Mouse (Mus musculus) liver, adult 2 months (tissue): ENCODE measurements around the gene Ceacam9.

Experiments used
- CTCF ChIP-seq: fragments of 200-500 bp; IDR thresholded peaks from 2 replicates; pipeline ENCODE4 v1.5.1; 2011; ENCODE audit warnings: low read depth, low read length, control low read depth
- POLR2A ChIP-seq: fragments of 200-500 bp; IDR thresholded peaks from 2 replicates; pipeline ENCODE4 v1.6.1; 2011; ENCODE audit warnings: low read length, control low read depth; ENCODE audit not compliant: insufficient read depth; ENCODE audit errors: extremely low read depth

DNA sequence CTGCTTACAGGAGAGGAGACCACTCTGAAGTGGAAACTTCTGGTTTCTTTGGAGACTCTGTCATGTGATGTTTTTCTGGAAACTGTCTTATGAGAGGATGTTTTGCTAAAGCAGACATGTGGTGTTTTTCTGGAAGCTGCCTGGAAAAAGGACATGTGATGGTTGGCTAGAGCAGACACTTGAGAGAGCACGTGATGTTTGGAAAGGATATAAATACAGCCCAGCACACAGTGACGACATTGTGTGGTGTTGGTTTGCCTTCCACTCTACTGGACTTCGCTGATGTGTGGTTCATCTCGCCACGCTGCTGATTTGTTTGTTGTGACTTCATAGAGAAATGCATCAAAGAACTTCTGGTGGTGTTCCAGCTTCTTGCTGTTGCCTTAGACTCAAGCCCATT, 21.1 kb upstream of the Ceacam9 start:
- TF ChIP-seq CTCF (no peak), POLR2A (no peak)
